Mouse (Mus musculus) gastrocnemius, adult 2 months (tissue): ENCODE measurements around the gene Cep295nl. TPM values are rescaled to one million over a fixed set of nuclear protein-coding genes. Genes with fewer than 3 reads are reported as not detected.

Experiments used
- DNase-seq: peaks from one replicate; pipeline ENCODE4 v3.0.0; 2022
- H3K27ac ChIP-seq: fragments of 200-600 bp; 2 replicates; pipeline ENCODE4 v1.8.1; 2022; ENCODE audit warnings: mild to moderate bottlenecking
- H3K4me3 ChIP-seq: fragments of 200-600 bp; 2 replicates; pipeline ENCODE4 v1.8.1; 2022; ENCODE audit warnings: mild to moderate bottlenecking, moderate library complexity
- CTCF ChIP-seq: fragments of 200-600 bp; IDR thresholded peaks from 2 replicates; pipeline ENCODE4 v1.8.1; 2022; ENCODE audit warnings: antibody characterized with exemption, mild to moderate bottlenecking, moderate library complexity
- intact Hi-C: fragments of 180-260 bp; cut with DNase I; formaldehyde crosslinking; loops from one replicate; pipeline ENCODE4 v1.15.1; 2025
- total RNA-seq, 2 experiments: library from RNA; stranded (reverse); gene quantifications; 2 replicates each; pipeline ENCODE4 v1.2.3; 2021

Cep295nl gene
- total RNA-seq, 2 experiments from 2014 or later, result 1.0 to 1.1 TPM

GRCm38 (mm10) chr11:118348419-118348818, 6.1 kb upstream of the Cep295nl start:
- Histone ChIP-seq H3K27ac (peak overlapping the region; percentile 77), H3K4me3 (peak overlapping the region; percentile 28)
- intact Hi-C loops, result no loop called here
- DNase-seq, result no peak
- no peak for TF ChIP-seq CTCF

- peak overlapping the region; percentile 77 for H3K27ac ChIP-seq
- intact Hi-C loops, result no loop called here
- no peak overlapping the region for H3K4me3 ChIP-seq
- TF ChIP-seq CTCF, result no peak
- peak; percentile 20 for DNase-seq
Observed at GRCm38 (mm10) chr11:118347911-118348310, 5.6 kb upstream of the Cep295nl start.

GRCm38 (mm10) chr11:118347391-118347790, 5.1 kb upstream of the Cep295nl start:
- Histone ChIP-seq H3K27ac (peak overlapping the region; percentile 77), H3K4me3 (no peak overlapping the region)
- intact Hi-C loops, result no loop called here
- no peak for TF ChIP-seq CTCF
- DNase-seq, result peak; percentile 15

GRCm38 (mm10) chr11:118346395-118347096, 4.2 kb upstream of the Cep295nl start:
- Histone ChIP-seq H3K27ac (peak overlapping the region; percentile 77), H3K4me3 (no peak overlapping the region)
- intact Hi-C loops, result no loop called here
- peak; percentile 22 for DNase-seq
- peak; percentile 26; the same call in 1 of the 2 replicates for TF ChIP-seq CTCF

- peak overlapping the region; percentile 77 for H3K27ac ChIP-seq
- no peak for TF ChIP-seq CTCF
- intact Hi-C loops, result no loop called here
Observed at GRCm38 (mm10) chr11:118345693-118346092, 3.4 kb upstream of the Cep295nl start.

GRCm38 (mm10) chr11:118343629-118344028, 1.3 kb upstream of the Cep295nl start:
- Histone ChIP-seq H3K27ac (peak overlapping the region; percentile 4), H3K4me3 (no peak overlapping the region)
- TF ChIP-seq CTCF, result no peak
- DNase-seq, result no peak
- intact Hi-C loops, result no loop called here

More at GRCm38 (mm10) chr11:118345693-118346092, 3.4 kb upstream of the Cep295nl start:
- peak; percentile 59 for DNase-seq
- H3K4me3 ChIP-seq, result 0 out of 2 replicates have a peak overlapping the region, but pooled peaks have one; percentile 3

- Histone ChIP-seq H3K27ac (0 out of 2 replicates have a peak overlapping the region, but pooled peaks have one; percentile 31), H3K4me3 (no peak overlapping the region)
- TF ChIP-seq CTCF, result no peak
- intact Hi-C loops, result no loop called here
- no peak for DNase-seq
Observed at GRCm38 (mm10) chr11:118337491-118338168, 4.7 kb downstream of the Cep295nl start.

- TF ChIP-seq CTCF, result no peak
- DNase-seq, result peak; percentile 26
- Histone ChIP-seq H3K27ac (peak overlapping the region; percentile 82), H3K4me3 (peak overlapping the region; percentile 53)
- intact Hi-C loops, result no loop called here
Observed at GRCm38 (mm10) chr11:118333431-118333830, 8.9 kb downstream of the Cep295nl start.

- intact Hi-C loops, result no loop called here
- Histone ChIP-seq H3K4me3 (peak overlapping the region; percentile 53), H3K27ac (peak overlapping the region; percentile 82)
- peak; percentile 65 for DNase-seq
- TF ChIP-seq CTCF, result no peak
Observed at GRCm38 (mm10) chr11:118332376-118332775, 9.9 kb downstream of the Cep295nl start.

- H3K27ac ChIP-seq, result peak overlapping the region; percentile 82
- no peak overlapping the region for H3K4me3 ChIP-seq
- intact Hi-C loops, result no loop called here
- TF ChIP-seq CTCF, result no peak
- DNase-seq, result peak; percentile 20
Observed at GRCm38 (mm10) chr11:118330777-118331176, 11.5 kb downstream of the Cep295nl start.

- no peak for TF ChIP-seq CTCF
- intact Hi-C loops, result no loop called here
- DNase-seq, result peak; percentile 23
- Histone ChIP-seq H3K4me3 (no peak overlapping the region), H3K27ac (peak overlapping the region; percentile 82)
Observed at GRCm38 (mm10) chr11:118330361-118330760, 11.9 kb downstream of the Cep295nl start.

GRCm38 (mm10) chr11:118328947-118329346, 13.4 kb downstream of the Cep295nl start:
- peak; percentile 13 for DNase-seq
- no peak overlapping the region for H3K4me3 ChIP-seq
- H3K27ac ChIP-seq, result peak overlapping the region; percentile 85
- TF ChIP-seq CTCF, result no peak
- intact Hi-C loops, result no loop called here

- peak overlapping the region; percentile 85 for H3K27ac ChIP-seq
Observed at GRCm38 (mm10) chr11:118328511-118328910, 13.8 kb downstream of the Cep295nl start.

More at GRCm38 (mm10) chr11:118328511-118328910, 13.8 kb downstream of the Cep295nl start:
- H3K4me3 ChIP-seq, result no peak overlapping the region
- intact Hi-C loops, result no loop called here
- DNase-seq, result peak; percentile 16
- no peak for TF ChIP-seq CTCF
